Mouse (Mus musculus): Measurements from ENCODE around the gene Gfpt2.

The Gfpt2 gene

DNA sequence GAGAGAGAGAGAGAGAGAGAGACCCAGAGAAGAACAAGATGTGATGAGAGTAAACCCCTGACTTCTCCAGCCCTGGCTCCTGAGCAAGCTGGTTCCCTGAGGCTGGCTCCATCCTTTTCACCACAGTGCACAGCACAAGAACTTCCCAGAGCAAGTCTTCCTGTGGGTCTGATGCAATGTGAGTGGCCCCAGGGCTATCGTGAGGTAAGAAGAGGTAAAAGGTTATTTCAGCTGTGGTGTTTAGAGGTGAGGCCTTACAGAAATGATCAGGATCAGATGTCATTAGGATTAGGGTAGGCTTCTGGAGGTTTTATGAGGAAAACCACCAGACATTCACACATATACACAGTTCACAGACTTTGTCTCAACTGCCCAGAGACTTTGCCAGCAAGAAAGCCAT lies 47.9 kb downstream of the Gfpt2 start:
- no peak for DNase-seq

DNA sequence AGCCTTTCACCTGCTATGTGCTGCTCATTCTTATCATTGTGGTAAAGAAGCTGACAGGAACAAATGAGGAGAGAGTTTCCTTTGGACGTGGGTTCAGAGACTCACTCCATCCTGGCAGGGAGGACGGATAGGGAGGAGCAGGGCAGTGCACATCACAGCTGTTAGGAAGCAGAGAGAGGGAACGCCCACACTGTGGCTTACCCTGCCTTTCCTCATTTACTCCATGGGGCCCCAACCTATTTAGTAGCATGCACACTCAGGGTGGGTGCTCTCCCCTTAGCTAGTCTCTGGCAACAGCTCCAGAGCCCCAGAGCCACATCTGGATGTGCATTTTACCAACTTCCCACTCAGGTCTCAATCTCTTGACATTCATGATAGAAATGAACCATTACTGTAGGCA lies 48.7 kb downstream of the Gfpt2 start:
- no peak for DNase-seq

DNA sequence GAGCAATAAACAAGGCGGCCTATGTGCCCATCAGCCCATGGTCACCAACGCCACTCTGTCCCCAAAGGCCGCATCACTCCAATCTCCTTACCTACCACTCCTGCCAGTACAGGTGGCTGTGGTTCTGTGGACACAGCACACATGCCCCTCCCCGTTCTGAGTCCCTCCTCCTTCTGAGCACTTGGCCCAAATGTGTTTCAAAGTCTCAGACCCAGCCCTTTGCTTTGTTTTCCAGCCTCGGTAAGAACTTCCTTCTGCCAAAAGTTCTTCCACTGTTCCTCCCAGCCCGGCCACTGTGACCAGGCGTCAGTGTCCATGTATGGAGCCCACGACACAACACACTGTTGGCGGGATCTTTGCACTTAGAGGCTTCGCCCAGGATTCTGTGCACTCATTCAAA lies 50.3 kb downstream of the Gfpt2 start:
- no peak for DNase-seq

DNA sequence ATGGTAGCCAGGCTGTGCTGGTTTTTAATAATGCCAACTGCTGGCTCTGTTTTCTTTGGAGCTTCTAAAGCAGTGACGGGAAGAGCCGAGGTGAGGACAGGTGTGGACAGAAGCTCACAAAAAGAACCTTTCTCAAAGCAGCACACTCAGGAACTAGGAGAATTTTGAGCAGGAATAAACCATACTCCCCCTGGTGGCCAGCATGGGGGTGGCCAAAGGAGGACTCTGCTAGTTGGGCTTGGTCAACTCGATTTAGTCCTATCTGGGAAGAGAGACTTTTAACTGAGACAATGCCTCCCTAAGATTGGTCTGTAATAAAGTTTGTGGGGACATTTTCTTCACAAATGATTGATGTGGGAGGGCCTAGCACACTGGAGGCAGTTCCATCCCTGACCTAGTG lies 51.0 kb downstream of the Gfpt2 start:
- peak; percentile 79 for DNase-seq

DNA sequence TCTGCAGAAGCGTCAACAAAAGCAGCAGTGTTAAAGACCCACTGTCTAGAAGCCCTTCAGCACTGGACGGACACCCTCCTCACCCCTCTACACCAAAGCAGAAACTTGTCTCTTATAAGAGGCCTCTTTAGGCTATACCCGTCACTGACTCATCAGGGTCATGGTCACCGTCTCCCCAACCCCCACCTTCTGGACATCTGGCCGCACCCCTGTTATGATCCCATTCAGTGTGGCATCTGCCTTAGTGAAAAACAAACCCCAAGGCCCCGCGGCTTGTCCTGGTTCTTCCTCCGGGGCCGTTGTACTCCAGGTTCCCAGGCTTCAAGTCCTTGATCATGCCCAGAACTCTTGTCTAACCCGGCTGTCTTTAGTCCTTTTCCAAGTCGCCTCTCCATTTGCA lies 52.0 kb downstream of the Gfpt2 start:
- DNase-seq = no peak

DNA sequence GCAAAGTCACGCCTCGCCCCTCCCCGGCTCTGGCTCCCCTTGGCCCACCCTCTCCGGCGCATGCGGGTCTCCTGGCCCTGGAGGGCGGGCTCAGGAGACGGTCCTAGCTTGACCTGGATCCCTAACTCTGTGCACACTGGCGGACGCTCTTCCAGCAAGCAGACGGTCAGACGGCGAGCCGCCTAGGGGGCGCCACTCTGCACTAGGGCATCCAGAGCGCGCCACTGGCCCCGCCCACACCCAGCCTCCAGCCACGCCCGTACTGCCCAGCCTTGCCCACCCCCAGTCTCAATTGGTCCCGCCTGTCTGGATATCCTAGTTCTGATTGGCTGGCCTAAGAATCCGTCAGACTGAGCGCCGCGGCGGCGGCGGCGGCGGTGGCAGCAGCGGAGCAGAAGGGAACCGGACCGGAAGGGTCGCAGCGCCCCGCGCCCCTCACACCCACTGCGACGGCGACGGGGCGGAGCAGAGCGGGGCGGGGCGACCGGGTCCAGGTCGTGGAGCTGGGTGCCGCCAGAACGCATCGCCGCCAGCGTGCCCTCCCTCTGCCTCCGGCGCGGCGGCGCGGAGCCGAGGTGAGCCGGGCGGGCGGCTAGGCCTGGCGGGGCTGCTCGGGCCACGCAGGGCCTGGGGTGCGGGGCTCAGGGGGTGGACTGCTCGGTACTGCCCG lies 52.6 kb downstream of the Gfpt2 start, which contains the start of gene Mapk9:
TSS of gene Mapk9 (plus strand) at position 351 of the 670 bp plus-strand sequence.
- DNase-seq = peak; percentile 100

DNA sequence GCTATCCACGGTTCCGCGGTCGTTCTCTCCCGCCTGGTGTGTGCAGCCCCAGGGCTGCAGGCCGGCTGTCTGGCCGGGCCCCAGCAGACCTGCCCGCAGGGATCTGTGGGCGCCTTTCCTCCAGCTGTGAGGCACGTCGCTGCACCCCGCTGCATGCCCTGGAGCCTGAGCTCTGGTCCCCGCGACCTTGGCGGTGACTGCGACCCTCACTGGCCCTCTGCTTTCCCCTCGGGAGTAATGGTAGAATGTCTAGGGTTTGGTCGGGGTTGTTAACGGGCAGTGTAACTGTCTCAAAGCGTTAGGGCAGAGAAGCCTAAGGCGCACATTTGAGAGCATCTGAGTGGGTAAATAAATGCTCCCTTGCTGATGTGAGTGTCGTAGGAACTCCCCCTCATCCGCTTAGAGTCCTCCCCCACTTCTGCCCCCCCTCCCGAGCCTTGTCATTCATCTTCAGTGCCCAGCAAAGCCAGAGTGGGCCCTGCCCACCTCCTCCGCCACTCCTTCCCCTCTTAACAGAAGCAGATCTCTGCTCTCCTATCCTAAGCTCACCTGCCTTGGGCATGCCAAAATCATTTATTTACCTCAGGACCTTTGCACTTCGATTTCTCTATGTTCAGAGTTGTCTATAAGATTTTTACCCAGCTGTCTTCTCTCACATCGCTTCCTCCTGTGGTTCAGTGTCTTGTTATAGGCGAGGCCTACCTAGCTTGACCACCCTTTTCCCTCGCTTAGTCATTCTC lies 53.3 kb downstream of the Gfpt2 start:
- no peak for DNase-seq

DNA sequence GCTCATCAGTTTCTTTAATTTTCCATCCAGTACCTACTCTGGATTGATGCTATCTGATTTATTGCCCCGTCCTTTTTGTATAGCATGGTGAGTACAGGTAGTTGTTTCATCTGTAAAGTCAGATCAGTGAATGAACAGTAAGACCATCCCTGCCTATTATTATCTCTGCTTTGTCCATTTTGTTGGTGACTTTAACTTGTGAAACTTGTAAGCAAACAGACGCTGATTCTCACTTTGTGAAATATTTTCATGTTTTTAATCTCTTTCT lies 53.8 kb downstream of the Gfpt2 start:
- DNase-seq = no peak

DNA sequence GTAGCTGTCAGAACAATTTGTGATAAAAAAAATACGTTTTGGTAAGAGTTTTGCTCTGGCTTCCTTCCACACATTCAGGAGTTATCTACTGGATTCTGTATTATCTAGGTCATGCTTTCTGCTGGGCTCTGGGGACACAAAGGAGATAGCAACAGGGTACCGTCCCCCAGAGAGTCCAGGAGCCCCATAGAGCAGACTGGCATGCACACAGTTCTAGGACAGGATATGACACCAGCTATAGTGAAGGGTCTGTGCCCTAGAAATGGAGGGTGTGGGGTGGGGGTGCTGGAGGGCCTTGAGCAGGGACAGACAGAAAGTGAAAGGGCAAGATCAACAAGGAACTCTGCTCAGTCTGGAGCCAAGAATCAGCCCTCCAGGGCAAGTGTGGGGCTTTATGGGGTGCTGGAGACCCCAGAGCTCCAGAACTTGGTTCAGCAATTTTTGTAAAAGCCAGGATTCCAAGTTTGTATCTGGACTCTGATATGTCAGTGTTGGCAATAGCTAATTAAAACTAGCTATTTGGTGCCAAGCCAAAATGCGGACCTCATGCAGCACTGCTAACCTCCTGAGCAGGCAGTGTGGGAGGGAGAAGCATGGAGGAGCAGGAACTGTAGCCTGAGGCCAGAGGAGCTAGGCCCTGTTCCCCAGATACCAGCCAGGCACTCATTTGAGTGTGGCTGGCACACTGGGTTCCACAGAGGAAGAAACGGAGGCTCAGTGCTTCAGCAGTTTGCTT lies 54.3 kb downstream of the Gfpt2 start:
- no peak for DNase-seq

DNA sequence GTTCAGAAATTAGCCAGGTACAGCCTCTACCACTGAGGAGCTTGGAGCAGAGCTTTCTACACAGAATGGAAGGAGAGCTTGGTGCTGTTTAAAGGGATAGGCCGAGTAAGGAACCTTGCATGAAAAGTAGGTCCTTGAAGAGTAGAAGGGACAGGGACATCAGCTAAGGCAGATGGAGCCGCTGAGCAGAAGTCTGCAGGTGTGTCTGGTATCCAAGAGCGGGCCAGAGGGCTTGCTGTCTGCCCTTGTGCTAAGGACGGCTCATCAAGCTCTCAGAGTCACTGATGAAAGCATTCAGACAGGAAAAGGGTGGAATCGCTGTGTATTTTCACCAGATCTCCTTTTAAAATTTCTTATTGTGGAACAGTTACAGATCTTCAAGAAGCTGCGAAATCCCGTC lies 56.4 kb downstream of the Gfpt2 start:
- no peak for DNase-seq

DNA sequence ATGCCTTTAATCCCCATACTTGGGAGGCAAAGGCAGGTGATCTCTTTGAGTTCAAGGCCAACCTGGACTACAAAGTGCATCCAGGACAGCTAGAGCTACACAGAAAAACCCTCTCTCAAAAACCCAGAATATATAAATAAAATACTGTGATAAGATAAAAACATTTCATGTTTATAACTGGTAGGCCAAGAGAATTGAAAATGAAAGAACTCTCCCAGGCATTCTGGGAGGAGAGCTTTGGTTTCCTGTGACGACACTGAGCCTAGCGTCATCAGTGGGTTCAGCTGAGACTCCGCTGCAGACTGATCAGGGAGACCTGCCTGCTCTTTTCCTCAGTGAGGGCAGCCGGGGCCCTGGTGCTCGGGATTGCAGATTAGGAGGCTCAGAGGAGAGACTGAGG lies 61.2 kb downstream of the Gfpt2 start:
- DNase-seq = no peak

DNA sequence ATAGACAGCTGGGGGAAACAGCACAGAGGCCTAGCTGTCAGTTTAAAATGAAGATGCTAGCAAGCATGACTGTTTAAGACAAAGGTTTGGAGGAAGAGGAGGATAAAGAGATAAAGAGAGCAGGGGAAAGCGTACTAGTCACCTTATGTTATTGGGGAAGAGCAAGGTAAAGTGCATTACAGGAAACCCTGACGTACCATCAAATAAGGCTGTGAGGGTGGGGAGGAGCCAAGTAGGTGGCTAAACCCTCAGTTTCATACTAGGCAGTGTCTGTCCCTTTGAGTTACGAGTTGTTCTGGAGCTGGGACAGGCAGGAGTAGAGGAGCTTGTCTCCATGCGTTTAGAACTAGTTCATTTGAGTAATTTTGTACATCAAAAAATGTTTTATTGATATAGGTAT lies 67.2 kb downstream of the Gfpt2 start:
- DNase-seq = no peak

DNA sequence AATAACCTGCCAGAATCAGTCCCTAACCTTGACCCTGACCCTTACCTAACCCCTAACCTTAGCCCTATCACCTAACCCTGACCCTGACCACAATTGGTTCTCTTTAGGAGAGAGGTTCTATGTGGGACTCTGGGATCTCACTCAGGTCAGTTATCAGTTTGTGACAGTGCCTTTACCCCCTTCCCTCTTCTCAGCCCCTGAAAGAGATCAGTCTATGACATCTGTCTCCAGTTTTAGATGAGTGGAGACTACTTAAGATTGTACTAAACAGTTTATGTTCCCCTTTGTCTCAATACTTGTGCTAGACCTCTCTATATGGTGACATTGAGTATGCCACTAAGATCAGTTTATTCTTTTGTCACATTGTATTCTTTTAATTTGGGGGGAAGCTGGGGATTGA lies 69.9 kb downstream of the Gfpt2 start:
- no peak for DNase-seq

DNA sequence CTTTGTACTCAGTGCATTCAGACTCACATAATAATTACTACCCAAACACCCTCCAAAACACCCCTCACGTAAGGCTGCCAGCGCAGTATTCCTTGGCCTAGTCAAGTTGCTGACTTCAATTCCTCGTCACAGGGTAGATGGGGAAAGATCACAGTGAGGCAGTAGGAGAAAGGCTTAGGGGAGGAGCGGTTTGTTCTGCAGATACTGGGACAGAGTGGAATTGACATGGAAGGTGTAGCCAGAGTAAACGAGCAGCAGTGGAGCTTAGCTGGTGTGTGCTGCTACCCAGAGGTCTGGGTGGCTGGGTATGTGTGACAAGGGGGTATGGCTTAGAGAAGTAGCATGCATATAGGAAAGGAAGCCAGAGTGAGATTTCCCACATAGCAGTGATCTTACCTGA lies 73.3 kb downstream of the Gfpt2 start:
- no peak for DNase-seq

DNA sequence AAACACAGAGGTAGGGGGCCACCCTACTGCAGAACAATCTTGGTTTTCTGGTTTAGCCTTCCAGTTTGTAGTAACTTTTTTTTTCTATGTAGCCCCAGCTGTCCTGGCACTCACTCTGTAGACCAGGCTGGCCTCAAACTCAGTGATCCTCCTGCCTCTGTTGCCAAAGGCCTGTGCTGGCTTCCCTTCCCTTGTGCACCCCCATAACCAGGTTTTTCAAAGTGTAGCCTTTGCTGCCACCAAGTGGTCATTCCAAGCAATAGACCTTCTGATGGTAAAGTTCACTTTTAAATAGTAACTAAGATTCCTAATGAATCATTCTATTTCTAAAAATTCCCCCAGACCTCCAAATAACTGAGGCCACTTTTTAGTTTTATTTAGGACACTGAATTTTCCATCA lies 75.8 kb downstream of the Gfpt2 start:
- DNase-seq = peak; percentile 70

DNA sequence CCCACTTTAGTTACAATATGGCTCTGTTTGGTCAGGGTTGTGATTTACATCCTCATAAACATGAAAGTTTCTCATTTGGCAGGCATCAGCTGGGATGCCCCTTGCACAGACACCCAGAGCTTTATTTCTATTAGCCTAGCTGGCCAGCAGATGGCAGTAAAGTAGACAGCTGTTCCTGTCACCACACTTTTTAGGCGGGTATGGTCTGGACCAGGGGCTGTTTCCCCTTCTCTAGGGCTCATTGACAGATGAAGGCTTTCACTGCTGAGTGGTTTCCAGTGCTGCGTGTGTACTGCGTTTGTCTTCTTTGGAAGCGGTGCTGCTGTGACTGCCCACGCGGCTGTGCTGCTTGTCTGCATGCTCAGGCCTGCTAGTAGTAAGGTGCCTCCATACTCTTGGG lies 77.9 kb downstream of the Gfpt2 start:
- DNase-seq = peak; percentile 57

DNA sequence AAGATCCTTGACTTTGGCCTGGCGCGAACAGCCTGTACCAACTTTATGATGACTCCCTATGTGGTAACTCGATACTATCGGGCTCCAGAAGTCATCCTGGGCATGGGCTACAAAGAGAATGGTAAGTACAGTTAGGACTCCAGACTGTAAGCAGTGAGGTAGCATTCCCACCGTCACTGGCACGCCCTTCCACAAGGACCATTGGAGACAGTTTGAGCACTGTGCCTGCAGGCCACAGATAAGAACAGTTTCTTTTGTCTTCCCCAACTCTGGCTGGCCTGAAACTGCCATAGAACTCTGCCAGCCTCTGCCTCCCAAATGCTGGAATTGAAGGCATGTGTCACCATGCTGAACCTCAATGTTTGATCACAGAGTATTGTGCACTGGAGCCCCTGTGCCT lies 78.8 kb downstream of the Gfpt2 start:
- DNase-seq = no peak

DNA sequence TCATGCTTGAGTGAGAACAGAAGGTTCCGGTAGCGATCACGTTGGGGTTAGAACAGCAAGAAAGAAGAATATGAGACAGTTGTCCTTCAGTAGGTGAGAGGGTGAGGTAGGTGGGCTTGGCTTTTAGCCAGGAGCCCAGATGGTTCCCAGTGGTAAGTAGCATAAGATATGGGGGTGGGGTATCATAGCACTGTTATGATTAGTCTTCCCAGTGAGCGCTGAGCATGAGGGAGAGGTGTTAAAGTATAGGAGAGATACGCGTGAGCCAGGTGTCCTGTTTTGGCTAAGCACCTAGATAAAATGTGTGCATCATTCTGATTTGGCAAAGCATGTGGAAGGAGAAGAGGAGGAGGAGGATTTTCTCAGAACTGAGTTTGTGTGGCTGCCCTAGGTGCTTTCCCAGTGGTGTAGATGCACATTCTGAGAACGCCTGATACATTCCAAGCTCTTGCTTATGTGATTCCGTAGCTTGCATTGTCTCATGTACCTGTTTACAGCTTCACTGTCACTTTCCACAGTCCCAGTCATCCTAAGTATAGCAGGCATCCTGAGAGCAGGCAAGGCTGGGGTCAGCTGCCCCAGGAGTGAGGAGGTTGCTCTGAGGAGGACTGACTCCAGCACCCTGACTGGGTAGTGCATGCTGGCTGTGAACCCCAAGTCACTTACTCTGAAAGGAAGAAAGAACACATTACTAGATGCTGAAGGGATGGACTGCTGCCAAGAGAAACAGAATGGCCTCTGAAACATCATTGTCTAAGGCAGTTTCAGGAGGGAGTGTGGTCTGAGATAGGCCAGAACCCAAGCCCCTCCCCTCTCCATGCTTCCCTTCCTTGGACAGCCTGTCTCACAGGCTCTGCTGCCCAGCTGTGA lies 83.2 kb downstream of the Gfpt2 start:
- no peak for DNase-seq

DNA sequence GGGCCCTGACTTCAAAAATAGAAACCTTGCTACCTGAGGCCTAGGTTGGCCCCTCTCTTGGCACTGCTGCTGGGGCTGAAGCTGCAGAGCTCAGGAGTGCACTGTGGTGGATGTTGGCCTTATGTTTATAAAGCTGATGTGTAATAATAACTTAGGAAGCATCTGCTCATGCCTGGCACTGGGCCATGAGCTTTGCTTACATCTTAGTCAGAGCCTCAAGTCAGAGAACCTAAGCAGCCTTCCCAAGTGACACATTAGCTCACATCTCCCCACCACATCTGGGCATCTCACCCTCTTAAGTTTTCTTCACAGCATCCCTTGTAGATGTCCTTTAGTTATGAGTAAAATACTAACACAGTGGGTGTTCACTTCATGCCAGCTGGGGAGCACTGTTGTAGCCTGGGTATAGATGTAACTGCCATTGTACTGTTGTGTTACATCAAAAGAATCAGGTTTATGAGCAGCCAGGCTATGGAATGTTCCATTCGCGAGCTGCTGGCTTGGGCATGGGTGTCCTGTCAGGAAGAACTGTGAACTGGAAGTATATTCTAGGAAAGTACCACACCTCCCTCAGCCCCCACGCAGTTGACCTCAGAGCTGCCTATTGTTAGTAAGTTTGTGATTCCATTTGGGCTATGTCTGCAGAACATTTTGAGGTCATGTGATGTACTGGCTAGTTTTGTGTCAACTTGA lies 86.1 kb downstream of the Gfpt2 start:
- DNase-seq = no peak

DNA sequence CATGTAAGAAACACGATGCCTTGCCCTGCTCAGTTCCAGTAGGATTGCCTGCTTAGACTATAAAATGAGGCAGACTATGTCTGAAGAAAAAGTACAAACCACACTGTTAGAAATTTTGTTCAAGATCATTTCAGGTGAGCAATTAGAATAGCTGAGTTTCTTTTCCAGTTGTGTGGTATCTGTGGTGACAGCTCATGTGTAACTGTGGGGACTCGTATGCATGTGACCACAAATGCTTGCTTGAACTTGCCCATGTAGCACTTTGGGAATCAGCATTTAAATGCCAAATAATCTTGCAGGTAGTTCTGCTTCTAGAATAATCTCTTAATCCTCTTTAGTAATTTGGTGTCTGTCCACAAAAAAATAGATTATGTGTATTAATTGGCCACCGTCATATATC lies 89.4 kb downstream of the Gfpt2 start:
- DNase-seq = no peak
